Mouse (Mus musculus) gonadal fat pad, adult 2 months (tissue): ENCODE data around the gene Gm40193. TPM values are rescaled to one million over a fixed set of nuclear protein-coding genes. Genes with fewer than 3 reads are reported as not detected.
"Not testable (repeated sequence)": the region's sequence is repeated elsewhere in the genome, so short reads cannot be mapped to it uniquely, and the experiment has no call there.

ENCODE experiments used
- DNase-seq: peaks from one replicate; pipeline ENCODE4 v3.0.0-alpha.2; 2012; ENCODE audit warnings: low read depth
- polyA plus RNA-seq: library from polyadenylated mRNA; depleted of rRNA; stranded (reverse); fragments of >200 nt; gene quantifications from 2 replicates; pipeline ENCODE4 v1.2.3, GENCODE M21; 2012

Gm40193 gene
- polyA plus RNA-seq, 1 experiment = not detected

DNA sequence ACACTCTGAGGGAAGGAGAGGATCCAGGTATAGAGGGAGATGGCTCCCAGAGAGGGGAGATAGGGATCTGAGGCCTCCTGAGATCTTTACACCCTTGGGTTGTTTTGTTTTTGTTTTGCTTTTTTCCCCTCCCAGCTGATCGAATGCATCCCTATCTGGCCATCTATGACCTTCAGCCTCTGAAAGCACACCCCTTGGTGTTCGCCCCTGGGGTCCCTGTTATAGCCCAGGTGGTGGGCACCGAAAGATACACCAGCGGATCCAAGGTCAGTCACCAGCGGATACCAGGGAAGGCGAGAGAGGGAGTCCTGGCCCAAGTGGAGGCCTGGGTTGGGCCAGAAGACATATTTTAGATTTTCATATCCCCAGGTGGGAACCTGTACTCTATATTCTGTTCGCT is 8.2 kb upstream of the Gm40193 start:
- DNase-seq = no peak

- no peak for DNase-seq
Measured at GRCm38 (mm10) chr11:70539877-70540587, 7.3 kb upstream of the Gm40193 start, which contains the start of gene Pld2. TSS of gene Pld2 (plus strand) at chr11:70540064.

- DNase-seq = no peak
Measured at GRCm38 (mm10) chr11:70539423-70539822, 6.7 kb upstream of the Gm40193 start.

- not testable (repeated sequence) for DNase-seq
Measured at GRCm38 (mm10) chr11:70531065-70531464, 1.7 kb downstream of the Gm40193 start.

GRCm38 (mm10) chr11:70528610-70529009 is 4.1 kb downstream of the Gm40193 start:
- no peak for DNase-seq

DNA sequence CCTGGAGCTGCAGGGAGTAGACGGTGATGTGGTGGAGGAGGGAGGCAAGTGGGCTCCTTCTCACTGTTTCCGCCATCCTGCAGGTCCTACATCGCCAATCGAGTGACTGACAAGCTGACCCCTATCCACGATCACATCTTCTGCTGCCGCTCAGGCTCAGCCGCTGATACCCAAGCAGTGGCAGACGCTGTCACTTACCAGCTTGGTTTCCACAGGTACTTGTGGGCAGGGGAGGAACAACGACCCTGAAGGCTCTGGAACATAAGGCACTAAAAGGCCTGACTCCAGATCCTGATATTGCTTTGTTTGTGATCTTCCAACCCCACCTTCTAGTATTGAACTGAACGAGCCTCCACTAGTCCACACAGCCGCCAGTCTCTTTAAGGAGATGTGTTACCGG is 6.5 kb downstream of the Gm40193 start:
- no peak for DNase-seq

DNA sequence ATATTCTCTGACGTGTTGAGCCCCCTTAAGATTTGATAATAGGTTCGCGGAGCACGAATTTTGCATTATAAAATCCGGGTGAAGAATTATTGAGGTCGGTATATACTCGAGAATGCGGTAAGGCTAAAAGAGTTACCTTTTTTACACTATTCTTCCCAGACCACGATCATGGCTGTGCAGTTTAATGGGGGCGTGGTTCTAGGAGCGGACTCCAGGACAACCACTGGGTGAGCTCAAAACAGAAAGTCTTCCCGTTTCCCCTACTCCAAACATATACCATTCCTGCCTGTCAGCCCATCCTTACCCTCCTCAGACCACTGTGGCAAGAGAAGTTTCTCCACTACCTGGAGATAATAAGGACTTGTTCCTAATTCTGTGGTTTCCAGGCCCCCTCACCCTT is 7.0 kb downstream of the Gm40193 start:
- DNase-seq = no peak

- DNase-seq = peak; percentile 77
Measured at GRCm38 (mm10) chr11:70525184-70525678, 7.5 kb downstream of the Gm40193 start, which contains the start of gene Psmb6. TSS of gene Psmb6 (plus strand) at chr11:70525367.

DNA sequence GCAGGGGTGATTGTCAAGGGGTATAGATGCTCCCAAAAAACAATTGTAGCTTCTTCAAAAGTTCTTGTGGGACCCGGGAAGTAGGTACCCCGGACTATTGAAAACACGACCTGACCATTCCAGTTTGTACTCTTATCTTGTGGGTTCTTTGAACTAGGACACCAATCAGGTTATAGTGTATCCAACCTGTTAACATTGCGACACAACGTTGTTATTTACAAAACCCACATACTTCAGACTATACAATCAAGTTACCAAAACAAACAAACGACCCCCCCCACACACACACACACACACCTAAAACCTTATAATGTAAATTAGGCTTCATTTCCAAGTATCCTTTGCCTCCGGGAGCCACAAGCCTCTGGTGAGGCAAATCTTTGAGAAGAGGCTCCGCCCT is 8.0 kb downstream of the Gm40193 start:
- DNase-seq = no peak

DNA sequence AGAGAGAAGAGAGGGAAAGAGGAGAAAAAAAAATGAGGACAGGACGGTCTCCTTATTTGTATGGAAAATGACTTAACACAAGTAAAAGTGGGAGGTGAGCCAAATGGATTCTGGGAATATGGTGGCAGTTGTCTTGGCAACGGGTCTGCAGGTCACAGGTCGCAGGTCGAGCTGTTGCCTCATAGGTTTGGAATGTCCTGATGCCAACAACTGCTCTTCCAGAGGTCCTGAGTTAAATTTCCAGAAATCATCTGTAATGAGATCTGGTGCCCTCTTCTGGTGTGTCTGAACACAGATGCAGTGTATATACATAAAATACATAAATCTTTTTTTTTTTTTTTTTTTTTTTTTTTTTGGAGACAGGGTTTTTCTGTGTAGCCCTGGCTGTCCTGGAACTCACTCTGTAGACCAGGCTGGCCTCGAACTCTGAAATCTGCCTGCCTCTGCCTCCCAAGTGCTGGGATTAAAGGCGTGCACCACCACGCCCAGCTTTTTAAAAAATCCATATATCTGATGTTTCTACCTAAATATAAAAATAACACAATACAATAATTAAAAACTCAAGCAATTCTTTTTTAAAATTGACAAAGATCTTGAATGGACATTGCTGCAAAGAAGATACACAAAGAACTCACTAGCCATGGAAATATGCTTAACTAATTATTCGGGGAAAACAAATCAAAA is 9.3 kb downstream of the Gm40193 start:
- not testable (repeated sequence) for DNase-seq

GRCm38 (mm10) chr11:70520178-70520769 is 12.5 kb downstream of the Gm40193 start:
- DNase-seq = no peak

DNA sequence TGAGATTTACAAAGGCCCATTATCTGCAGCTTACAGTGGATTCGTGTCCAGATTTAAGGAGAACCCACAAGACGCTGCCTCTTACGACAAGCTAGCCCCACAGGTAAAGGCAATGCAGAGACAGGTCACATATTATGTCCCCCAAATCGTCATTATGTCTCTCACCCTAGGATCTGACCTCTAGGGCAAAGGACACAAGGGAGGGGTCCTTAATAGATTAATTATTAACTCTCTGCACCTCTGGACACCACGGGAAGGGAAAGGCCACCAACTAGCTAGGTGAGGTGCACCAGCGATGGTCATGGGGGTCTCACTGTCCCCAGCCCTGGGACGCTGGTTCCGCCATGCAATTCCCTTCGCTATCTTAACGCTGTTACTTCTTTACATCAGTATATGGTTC is 13.8 kb downstream of the Gm40193 start, which contains the start of gene Gltpd2:
Gene Gltpd2 (plus strand): TSS at position 274 of the 400 bp plus-strand sequence.
- DNase-seq = no peak

DNA sequence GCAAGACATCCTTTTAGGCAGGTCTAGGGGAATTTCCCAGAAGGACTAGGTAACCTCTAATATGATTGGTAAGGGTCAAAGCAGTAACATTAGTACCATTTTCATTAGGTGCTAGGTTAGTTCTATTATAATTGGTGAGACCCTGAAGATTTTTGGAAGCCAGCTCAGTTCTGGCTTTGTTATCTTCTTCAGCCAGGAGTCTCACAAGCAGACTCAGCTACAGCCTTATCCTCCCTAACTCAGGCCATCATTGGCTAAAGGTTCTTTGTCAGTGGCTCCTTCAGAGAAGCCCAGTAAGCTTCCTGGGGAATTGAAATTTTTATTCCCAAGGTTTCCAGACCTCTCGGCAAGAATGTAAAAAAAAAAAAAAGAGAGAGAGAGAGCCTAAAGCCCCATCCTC is 14.3 kb downstream of the Gm40193 start:
- no peak for DNase-seq

- DNase-seq = no peak
Measured at GRCm38 (mm10) chr11:70516352-70516751, 16.4 kb downstream of the Gm40193 start.

DNA sequence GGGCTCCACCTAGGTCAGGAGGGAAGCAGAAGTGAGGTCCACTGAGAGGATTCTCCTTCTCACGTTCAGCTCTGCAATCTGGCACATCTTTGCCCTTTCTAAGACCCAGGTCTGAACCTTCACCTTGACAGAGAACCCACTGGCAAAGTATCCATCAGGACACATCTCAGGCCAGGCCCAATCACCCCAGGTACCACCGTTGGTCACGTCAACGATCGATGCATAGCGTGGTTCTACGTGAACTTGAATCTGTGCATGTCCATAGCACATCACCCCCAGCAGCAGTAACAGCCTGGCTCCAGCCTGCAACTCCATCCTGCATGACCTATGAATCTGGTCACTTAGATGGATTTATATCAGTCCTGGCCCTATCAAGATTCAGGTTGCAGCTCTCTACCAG is 18.5 kb downstream of the Gm40193 start, which contains the start of gene Vmo1:
Gene Vmo1 (minus strand): TSS at position 329 of the 400 bp plus-strand sequence.
- DNase-seq = no peak

DNA sequence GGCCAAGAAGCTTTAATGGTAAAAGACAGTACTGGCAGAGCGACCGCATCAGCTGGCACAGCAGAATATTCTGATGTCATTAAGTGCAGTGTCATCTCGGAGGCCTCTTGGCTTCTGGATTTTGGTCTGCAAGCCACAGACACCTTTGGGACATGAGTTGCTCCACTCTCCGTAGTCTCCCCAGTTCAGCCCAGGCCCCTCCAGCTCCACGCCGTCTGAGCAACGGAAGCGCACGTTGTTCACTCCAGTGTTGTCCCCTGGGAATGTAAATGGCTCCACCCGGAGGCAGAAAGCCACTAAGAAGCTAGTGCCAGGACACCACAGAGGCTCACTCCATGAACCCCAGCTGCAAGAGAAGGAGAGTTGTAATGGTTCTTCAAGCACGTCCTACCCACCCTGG is 19.2 kb downstream of the Gm40193 start:
- DNase-seq = no peak

DNA sequence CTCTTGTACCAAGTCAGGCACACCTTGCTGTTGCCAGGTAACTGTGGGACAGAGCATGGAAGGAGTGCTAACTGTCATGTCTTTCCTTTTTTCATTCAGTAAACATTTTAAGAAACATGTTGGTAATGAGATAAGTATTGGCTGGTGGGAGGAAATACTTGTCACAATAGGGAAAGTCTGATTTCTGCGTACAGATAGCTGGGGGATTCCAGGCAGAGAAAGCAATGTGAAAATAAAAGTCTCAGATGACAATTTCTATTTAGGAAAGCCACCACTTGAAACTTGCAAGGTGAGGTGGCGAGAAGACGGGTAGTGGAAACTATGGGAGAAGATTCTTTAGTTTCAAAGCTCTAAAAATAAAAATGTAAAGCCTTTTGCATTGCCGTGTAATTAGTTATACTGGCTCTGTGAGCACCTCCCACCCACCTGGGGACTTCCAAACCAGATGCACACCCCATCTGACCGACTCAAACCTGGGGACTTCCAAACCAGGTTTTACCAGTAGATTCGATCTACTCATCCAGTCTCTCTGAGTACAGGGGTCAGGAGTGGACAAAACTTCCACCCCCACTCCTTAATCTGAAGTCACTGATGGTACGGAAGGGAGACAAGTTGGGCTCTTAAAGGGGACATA is 19.9 kb downstream of the Gm40193 start:
- no peak for DNase-seq

GRCm38 (mm10) chr11:70511825-70512224 is 20.9 kb downstream of the Gm40193 start:
- no peak for DNase-seq

GRCm38 (mm10) chr11:70511242-70511641 is 21.5 kb downstream of the Gm40193 start:
- no peak for DNase-seq

- DNase-seq = no peak
Measured at GRCm38 (mm10) chr11:70509753-70510564, 22.8 kb downstream of the Gm40193 start.

- DNase-seq = no peak
Measured at GRCm38 (mm10) chr11:70506962-70507515, 25.7 kb downstream of the Gm40193 start.
